Mouse (Mus musculus) hindbrain, embryonic 16.5 days (tissue): ENCODE data around the gene Tnk1. TPM values are rescaled to one million over a fixed set of nuclear protein-coding genes. Genes with fewer than 3 reads are reported as not detected.

ENCODE experiments used
- ATAC-seq: fragments of 200-750 bp; cut with Nextera tagmentation; 2 replicates; pipeline ENCODE4 v1.8.0; 2017; ENCODE audit warnings: moderate TSS enrichment, moderate library complexity
- H3K27ac ChIP-seq: fragments of 300-500 bp; sonication (generic); 2 replicates; pipeline ENCODE4 v1.5.1; 2014; ENCODE audit warnings: low read depth, mild to moderate bottlenecking, control low read depth, low read length, moderate library complexity
- H3K27me3 ChIP-seq: fragments of 300-500 bp; sonication (generic); replicated peaks from 2 replicates; pipeline ENCODE4 v1.6.1; 2014; ENCODE audit warnings: low read length; ENCODE audit not compliant: control insufficient read depth, insufficient read depth
- H3K36me3 ChIP-seq: fragments of 300-500 bp; sonication (generic); 2 replicates; pipeline ENCODE4 v1.6.1; 2014; ENCODE audit warnings: mild to moderate bottlenecking, low read length, moderate library complexity, mixed read lengths; ENCODE audit not compliant: control insufficient read depth, insufficient read depth
- H3K4me1 ChIP-seq: fragments of 300-500 bp; sonication (generic); 2 replicates; pipeline ENCODE4 v1.6.1; 2014; ENCODE audit warnings: low read depth, low read length; ENCODE audit not compliant: control insufficient read depth, insufficient read depth
- H3K4me2 ChIP-seq: fragments of 300-500 bp; sonication (generic); 2 replicates; pipeline ENCODE4 v1.6.1; 2014; ENCODE audit warnings: mild to moderate bottlenecking, low read length, control low read depth, moderate library complexity
- H3K4me3 ChIP-seq: fragments of 300-500 bp; sonication (generic); 2 replicates; pipeline ENCODE4 v1.5.1; 2014; ENCODE audit warnings: mild to moderate bottlenecking, low read length, control low read depth, moderate library complexity
- H3K9ac ChIP-seq: fragments of 300-500 bp; sonication (generic); 2 replicates; pipeline ENCODE4 v1.6.1; 2014; ENCODE audit warnings: low read depth, mild to moderate bottlenecking, control low read depth, low read length, moderate library complexity
- H3K9me3 ChIP-seq: fragments of 300-500 bp; sonication (generic); 2 replicates; pipeline ENCODE4 v1.6.1; 2014; ENCODE audit warnings: mild to moderate bottlenecking, low read length, moderate library complexity; ENCODE audit not compliant: control insufficient read depth
- WGBS: fragments of 180-500 bp; shearing (Covaris S2); extraction: QIAGEN DNeasy Blood & Tissue Kit; methylation state at CpG from one replicate; pipeline ENCODE4 v1.1.7; 2014; 5-methylcytosine and 5-hydroxymethylcytosine counted together
- polyA plus RNA-seq: library from polyadenylated mRNA; unstranded; fragments of >200 nt; fragmentation: Nextera tagmentation; extraction: Ambion mirVana; gene quantifications from 2 replicates; pipeline ENCODE4 v1.2.1, GENCODE M21; 2015

The Tnk1 gene
- polyA plus RNA-seq, 1 experiment from 2014 or later = 0.13 TPM

DNA sequence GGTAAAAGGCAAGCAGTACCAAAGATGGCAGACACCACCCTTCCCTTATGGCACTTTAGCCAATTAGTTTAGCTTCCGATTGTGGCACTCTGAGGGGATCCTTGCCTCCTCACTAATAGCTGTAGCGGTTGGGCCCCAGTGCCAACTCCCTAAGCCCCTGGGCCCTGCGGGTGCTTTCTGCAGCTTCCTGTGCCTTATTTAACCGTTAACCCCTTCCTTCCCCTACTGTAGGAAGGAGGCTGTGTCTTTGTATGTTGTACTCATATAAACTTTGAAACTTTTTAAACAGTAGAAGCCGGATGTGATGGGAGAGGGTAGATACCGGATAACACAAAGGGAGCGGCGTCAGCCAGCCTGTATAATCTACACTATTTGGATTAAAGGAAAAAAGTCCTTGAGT is 7.8 kb downstream of the Tnk1 start:
- H3K9ac ChIP-seq = no peak overlapping the region

DNA sequence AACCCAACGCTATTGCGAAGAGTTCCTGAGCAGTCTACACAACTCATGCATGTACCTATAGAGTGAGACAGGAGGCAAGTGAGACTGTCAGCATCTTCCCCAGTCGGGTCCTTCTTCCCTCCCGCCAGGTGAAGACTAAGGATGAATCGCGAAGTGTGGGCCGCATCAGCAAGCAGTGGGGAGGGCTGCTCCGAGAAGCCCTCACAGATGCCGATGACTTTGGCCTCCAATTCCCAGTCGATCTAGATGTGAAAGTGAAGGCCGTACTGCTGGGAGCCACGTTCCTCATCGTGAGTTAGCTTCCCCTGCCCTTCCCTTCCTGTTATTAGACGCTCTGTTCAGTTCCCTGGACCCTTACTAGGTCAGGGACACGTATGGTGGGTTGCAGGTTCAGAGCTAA is 8.6 kb downstream of the Tnk1 start:
- Histone ChIP-seq H3K9ac (no peak overlapping the region), H3K27me3 (no peaks in the 10 kb centered on the region), H3K27ac (no peak overlapping the region), H3K4me3 (no peak overlapping the region), H3K9me3 (no peaks in the 10 kb centered on the region), H3K4me2 (no peak overlapping the region), H3K4me1 (peaks cover 18% of the 10 kb centered on the region), H3K36me3 (peaks cover 20% of the 10 kb centered on the region)
- 94% methylated on average over 15 of the region's 15 CpGs for WGBS
- ATAC-seq = no peak

More for the DNA sequence above, 7.8 kb downstream of the Tnk1 start:
- Histone ChIP-seq H3K4me3 (no peak overlapping the region), H3K27ac (no peak overlapping the region), H3K9me3 (no peaks in the 10 kb centered on the region), H3K4me2 (no peak overlapping the region), H3K27me3 (no peaks in the 10 kb centered on the region), H3K4me1 (peaks cover 13% of the 10 kb centered on the region), H3K36me3 (peaks cover 20% of the 10 kb centered on the region)
- ATAC-seq = no peak
- 69% methylated on average over 8 of the region's 8 CpGs for WGBS

- H3K4me1 ChIP-seq = peaks cover 18% of the 10 kb centered on the region
- no peaks in the 10 kb centered on the region for H3K27me3 ChIP-seq
- no peak for ATAC-seq
- H3K4me3 ChIP-seq = no peak overlapping the region
- peaks cover 20% of the 10 kb centered on the region for H3K36me3 ChIP-seq
- WGBS = 89% methylated on average over 9 of the region's 9 CpGs
- no peak overlapping the region for H3K27ac ChIP-seq
- H3K4me2 ChIP-seq = no peak overlapping the region
- H3K9ac ChIP-seq = no peak overlapping the region
- H3K9me3 ChIP-seq = no peaks in the 10 kb centered on the region
Measured at GRCm38 (mm10) chr11:69849128-69849527, 9.4 kb downstream of the Tnk1 start.

DNA sequence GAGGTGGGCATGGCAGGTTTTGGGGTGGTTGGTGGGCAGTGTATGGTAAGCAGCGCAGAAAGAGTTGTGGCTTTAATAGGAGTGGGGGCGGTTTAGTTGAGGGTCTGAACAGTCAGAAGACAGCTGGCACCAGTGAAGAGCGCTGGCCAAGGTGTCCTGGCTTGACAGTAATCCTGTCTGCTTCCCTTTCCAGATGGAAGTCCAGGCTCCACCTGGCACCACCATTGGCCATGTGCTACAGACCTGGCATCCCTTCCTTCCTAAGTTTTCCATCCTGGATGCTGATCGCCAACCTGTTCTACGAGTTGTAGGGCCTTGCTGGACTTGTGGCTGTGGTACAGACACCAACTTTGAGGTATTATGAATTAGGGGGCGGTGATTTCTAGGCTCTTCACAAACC is 10.5 kb downstream of the Tnk1 start:
- no peaks in the 10 kb centered on the region for H3K9me3 ChIP-seq
- no peak for ATAC-seq
- peaks cover 18% of the 10 kb centered on the region for H3K4me1 ChIP-seq
- peak overlapping the region; percentile 97 for H3K4me2 ChIP-seq
- peaks cover 20% of the 10 kb centered on the region for H3K36me3 ChIP-seq
- peak overlapping the region; percentile 86 for H3K9ac ChIP-seq
- no peak overlapping the region for H3K27ac ChIP-seq
- WGBS = 94% methylated on average over 6 of the region's 6 CpGs
- H3K27me3 ChIP-seq = no peaks in the 10 kb centered on the region
- peak overlapping the region; percentile 72 for H3K4me3 ChIP-seq

DNA sequence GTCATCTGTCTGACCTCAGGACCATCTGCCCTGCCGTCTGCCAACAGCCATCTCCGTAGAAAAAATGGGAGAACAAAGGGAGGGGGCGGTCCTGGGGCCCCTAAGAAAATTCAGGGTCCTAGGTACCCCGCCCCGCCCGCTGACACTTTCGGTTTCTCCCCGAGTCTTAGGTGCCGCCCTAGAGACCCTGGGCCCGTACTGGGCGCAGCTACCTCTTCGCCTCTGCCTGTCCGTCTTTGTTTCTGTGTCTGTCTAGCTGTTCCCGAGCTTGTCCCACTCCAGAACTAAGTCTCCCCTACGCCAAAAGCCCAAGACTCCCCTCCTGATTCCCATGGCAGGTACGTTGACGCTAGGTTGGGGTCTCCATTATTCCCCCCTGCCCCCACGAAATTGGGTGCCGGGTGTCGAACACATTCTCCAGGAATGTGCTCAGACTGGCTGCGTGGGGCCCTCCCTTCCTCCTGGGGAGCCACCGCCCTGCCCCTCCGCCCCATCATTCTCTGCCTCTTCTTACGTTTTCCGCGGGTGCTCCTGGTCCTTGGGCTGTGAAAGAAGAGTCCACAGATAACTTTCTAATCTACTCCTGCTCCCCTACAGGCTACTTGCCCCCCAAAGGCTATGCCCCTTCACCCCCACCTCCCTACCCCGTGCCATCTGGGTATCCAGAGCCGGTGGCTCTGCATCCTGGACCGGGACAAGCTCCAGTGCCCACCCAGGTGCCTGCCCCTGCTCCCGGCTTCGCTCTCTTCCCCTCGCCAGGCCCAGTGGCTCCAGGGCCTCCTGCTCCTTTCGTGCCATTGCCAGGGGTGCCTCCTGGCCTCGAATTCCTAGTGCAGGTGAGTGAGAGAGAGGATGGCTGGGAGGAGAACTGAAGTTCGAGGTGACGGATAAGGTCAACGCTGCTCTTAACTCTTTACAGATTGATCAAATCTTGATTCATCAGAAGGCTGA is 11.5 kb downstream of the Tnk1 start:
- 9% methylated on average over 36 of the region's 37 CpGs for WGBS
- Histone ChIP-seq H3K9ac (peak overlapping the region; percentile 86), H3K27ac (peak overlapping the region; percentile 96), H3K36me3 (peaks cover 20% of the 10 kb centered on the region), H3K27me3 (no peaks in the 10 kb centered on the region), H3K4me2 (peak overlapping the region; percentile 97), H3K4me3 (peak overlapping the region; percentile 72), H3K4me1 (peaks cover 18% of the 10 kb centered on the region), H3K9me3 (no peaks in the 10 kb centered on the region)
- peak; percentile 48 for ATAC-seq

DNA sequence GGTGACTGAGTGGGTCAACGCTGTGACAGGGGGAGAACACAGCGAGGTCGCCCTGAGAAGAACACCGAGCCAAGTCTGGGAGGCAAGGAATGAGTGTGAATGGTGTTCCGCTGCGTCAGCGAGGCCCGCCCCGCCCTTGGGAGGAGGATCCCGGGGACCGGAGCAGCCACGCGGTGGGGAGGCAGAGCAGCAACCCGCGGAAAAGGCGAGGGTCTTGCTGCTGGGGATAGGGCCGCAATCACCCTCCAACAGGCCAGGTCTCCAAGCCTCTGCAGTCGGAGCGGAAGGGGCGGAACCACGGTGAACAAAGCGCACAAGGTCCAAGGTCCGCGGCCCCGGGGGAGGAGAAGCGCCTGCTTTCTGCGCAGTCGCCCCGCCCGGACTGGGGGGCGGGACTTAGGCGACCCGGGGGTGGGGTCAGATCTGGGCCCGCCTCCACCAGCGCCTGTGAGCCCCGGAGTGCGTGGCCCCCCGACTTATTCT is 12.3 kb downstream of the Tnk1 start, which contains the start of gene Plscr3:
Plscr3 (plus strand) TSS at position 179 of the 483 bp plus-strand sequence.
- Histone ChIP-seq H3K9ac (peak within 1 kb of the TSS; percentile 86), H3K27ac (peak within 1 kb of the TSS; percentile 96), H3K36me3 (peaks cover 13% of the 10 kb centered on the region), H3K4me1 (peaks cover 18% of the 10 kb centered on the region), H3K4me3 (peak within 1 kb of the TSS; percentile 72), H3K4me2 (peak within 1 kb of the TSS; percentile 97), H3K27me3 (no peaks in the 10 kb centered on the region), H3K9me3 (no peaks in the 10 kb centered on the region)
- 0% methylated on average over 29 of the region's 38 CpGs for WGBS
- peak; percentile 94 for ATAC-seq

DNA sequence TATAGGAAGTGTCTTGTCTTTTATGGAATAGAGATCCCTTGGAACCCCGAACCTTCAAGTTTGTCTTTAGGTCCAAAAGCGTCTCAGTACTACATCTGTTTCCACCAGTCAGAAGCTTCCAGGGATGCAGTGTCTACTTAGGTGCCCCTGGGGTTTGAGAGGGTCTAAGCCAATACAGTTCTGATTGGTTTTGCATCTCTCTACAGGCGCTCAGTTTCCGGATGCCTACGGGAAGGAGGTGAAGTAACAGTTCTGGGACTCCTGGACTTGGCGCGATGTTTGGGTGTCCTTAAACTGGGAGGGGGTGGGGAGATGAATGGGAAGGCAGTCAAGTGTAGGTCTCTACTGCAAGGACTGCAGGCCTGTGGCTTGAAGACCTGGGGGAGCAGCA is 19.8 kb downstream of the Tnk1 start:
- 0% methylated on average over 7 of the region's 7 CpGs for WGBS

GRCm38 (mm10) chr11:69837952-69838713 is 20.4 kb downstream of the Tnk1 start, which contains the start of gene Tmem256:
TSS of gene Tmem256 (plus strand) at chr11:69838514.
- H3K27ac ChIP-seq = peak within 1 kb of the TSS; percentile 96
- ATAC-seq = peak; percentile 92
- H3K9ac ChIP-seq = peak within 1 kb of the TSS; percentile 94
- H3K4me3 ChIP-seq = peak within 1 kb of the TSS; percentile 87
- WGBS = under 1% methylated on average over 34 of the region's 34 CpGs
- H3K36me3 ChIP-seq = no peaks in the 10 kb centered on the region; the same call in 1 of the 2 replicates
- H3K27me3 ChIP-seq = no peaks in the 10 kb centered on the region
- H3K9me3 ChIP-seq = no peaks in the 10 kb centered on the region
- peaks cover 34% of the 10 kb centered on the region for H3K4me1 ChIP-seq
- peak within 1 kb of the TSS; percentile 89 for H3K4me2 ChIP-seq

More for the DNA sequence above, 19.8 kb downstream of the Tnk1 start:
- Histone ChIP-seq H3K27ac (peak overlapping the region; percentile 96), H3K4me3 (peak overlapping the region; percentile 87), H3K4me1 (peaks cover 30% of the 10 kb centered on the region), H3K36me3 (no peaks in the 10 kb centered on the region; the same call in 1 of the 2 replicates), H3K4me2 (peak overlapping the region; percentile 64), H3K27me3 (no peaks in the 10 kb centered on the region), H3K9me3 (no peaks in the 10 kb centered on the region), H3K9ac (peak overlapping the region; percentile 74)
- ATAC-seq = no peak
